Mouse (Mus musculus) G1E (cell line): ENCODE measurements around the gene Adgra1.

Experiments used
- CTCF ChIP-seq: IDR thresholded peaks from 2 replicates; pipeline ENCODE4 v1.5.1; 2012; ENCODE audit warnings: low read depth, low read length, inconsistent platforms, mixed read lengths
- GATA1 ChIP-seq: IDR thresholded peaks from 2 replicates; pipeline ENCODE4 v1.6.1; 2012; ENCODE audit warnings: borderline replicate concordance, low read length, inconsistent platforms, mixed read lengths
- POLR2AphosphoS5 ChIP-seq: IDR thresholded peaks from 2 replicates; pipeline ENCODE4 v1.6.1; 2012; ENCODE audit warnings: low read depth, low read length, inconsistent platforms; ENCODE audit not compliant: insufficient replicate concordance
- TAL1 ChIP-seq: conservative IDR thresholded peaks from 2 replicates; pipeline ENCODE4 v1.6.1; 2012; ENCODE audit warnings: low read depth, low read length, inconsistent platforms, mixed read lengths

- no peak for TF ChIP-seq CTCF
- TF ChIP-seq POLR2AphosphoS5: no peak
- no peak for TF ChIP-seq TAL1
- no peak for TF ChIP-seq GATA1
Observed at GRCm38 (mm10) chr7:139864871-139865270, 30.9 kb downstream of the Adgra1 start.
